Mouse (Mus musculus) cerebellum, postnatal 4 days (tissue): Measurements from ENCODE around the gene Dact3.

ENCODE experiments used
- DNase-seq, 2 experiments: peaks; one replicate each; pipeline ENCODE4 v3.0.0; 2022; ENCODE audit warnings: low spot score in 2 of 2, mixed read lengths in 1 of 2

Dact3 gene

DNA sequence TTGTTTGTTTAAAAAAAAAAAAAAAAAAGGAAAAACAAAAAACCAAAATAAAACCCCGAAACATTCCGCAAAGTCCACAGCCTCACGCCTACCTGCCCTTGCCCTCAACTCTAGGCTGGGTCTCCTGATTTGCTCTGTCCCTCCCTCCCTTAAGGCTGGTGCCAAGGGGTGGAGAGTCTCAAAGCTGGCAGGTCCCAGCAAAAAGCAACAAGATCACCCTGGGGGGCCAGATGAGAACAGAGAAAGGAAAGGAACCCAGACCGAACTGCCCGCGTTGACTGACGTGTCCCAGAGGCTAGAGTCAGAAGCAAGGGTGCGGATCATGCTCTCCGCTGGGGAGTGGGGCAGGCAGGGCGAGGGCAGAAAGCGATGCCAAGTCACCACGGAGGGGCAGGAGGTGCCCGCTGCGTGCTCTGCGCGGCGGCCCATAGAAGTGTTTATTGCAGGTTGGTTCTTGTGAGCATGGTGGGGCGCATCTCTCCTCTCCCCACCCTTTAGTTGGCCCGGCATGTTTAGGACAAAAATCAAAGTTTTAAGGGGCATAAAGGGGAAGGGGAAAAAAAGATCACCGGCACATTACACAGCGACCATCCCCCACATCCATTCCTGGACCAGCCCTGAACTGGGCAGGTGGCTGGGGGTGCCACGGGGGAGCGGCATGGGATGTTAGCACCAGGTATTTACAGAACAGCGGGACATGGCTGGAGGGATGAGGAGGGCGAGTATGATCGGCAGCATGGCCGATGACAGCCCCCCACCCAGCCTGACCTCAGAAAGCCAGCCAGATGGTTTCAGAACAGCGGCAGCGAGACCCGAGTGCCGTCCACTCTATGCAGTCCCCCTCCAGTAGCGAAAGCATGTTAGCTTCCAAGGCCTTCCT lies 40.6 kb downstream of the Dact3 start:
- no peak for DNase-seq

GRCm38 (mm10) chr7:16916342-16917265 lies 41.5 kb downstream of the Dact3 start:
- DNase-seq = peak in 1 of 2 experiments; percentile 33

- DNase-seq = no peak
These were observed 42.3 kb downstream of the Dact3 start for GRCm38 (mm10) chr7:16917447-16917846.

DNA sequence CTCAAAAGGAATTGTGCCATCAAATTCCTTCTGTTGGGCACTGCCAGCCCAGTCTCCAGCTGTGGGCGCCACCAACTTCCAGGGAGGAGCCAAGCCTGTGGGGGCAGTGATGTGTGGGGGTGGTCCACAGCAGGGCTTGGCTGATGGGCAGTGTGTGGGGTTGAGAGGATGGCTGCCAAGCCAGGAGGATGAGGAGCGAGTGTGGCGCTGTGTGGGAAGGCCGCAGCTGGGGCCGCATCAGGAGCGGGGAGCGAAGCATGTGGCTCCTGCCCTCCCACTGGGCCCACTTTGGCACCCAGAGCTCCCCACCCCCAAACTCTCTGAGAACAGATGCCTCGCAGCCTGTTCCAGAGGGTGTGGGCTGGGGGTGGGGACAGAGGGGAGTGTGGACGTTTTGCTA lies 42.9 kb downstream of the Dact3 start:
- peak in 1 of 2 experiments; percentile 63 for DNase-seq

DNA sequence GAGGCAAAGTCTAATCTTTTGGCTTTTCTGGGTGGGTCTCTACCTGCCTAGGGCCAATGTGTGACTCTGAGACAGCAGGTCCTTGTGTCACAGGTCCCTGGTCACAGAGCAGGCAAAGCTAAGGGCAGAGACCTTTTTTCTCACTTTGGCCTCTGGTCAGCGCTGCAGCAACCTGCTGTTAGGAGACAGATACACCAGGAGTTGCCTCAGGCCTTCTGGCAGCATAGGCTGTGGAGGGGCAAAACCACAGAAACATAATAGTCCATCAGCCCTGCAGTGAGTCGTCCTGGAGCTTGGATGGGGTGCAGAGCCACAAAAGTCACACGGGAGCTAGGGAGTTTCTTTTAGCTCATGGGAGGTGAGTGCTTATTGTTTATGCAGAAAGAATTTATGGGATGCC lies 43.6 kb downstream of the Dact3 start:
- DNase-seq = no peak

DNA sequence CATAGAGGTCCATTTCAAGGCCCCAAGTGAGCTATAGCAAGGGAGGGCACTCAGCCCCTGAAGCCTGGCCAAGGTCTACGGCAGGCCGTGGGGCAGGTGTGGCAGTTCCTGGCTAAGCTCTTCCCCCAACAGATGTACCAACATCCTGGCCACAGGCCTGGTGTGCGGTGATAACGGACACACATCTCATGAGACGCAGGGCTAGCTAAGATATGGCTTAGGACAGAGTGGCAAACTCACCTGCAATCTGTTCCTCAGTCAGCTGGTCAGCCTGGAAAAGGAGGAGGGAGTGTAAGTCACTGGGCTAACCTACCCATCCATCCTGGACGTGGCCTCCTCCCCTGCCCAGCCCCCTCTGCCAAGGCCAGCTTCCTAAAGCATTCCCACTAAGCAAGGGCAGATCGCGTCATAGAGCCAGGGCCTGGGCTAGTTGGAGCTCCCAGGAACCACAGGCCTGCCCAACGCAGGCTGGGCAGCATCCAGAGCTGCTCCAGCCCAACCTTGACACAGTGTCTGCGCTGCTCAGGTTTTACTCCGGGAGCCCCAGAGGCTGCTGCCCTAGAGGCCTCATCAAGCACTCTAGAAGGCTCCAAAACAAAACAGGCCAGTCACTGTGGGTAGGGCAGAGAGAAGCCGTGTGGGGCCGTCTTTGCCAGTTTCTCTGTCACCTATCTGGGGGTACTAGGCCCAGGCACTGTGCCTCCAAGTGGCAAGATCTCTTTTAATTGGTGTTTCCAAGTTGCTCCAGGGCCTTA lies 44.5 kb downstream of the Dact3 start:
- DNase-seq = no peak

- no peak for DNase-seq
These were observed 45.0 kb downstream of the Dact3 start for GRCm38 (mm10) chr7:16920150-16920579.

DNA sequence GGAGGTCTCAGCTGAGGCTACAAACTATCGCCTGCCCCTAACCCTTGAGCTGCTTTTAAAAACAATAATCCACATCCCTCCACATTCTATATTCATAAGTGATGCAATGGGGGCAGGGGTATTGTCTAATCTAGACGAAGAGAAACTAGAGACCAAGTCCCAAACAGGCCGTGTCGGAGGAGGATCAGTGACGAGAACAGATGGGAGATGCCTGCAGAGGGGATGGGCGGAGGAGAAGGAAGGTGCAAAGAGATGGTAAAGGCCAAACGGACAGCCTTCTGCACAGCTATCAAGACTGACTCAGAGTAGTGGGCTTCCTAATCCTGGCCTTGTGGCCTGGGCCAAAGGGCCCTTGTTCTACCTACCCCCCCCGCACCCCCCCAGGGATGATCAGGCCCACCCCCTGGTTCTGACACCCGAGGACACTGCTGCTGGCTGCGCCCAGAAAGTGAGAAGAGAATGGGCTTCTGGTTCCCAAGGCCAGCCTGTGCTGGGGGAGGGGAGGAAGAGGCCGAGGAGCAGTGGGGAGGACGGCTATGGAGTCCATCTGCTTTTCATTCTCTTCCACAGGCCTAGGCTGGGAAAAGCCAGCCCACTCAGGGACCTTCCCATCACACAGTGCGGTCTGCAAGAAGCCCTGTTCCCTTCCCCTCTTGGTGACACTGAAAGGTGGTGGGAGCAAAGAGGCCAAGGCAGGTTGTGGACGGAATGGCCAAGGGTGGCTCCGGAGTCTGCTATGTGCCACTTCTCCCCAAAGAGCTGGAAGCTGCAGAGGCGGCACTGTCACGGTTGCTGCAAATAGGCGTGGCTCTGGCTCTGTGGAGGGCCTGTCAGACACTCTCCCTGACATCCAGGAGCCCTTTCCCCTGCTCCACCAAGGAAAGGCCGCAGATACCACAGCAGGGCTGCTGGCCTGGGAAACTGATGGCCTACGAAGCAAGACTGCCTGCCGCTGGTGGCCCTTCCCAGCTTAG lies 46.0 kb downstream of the Dact3 start:
- DNase-seq = peak in 1 of 2 experiments; percentile 33

GRCm38 (mm10) chr7:16921881-16922335 lies 46.8 kb downstream of the Dact3 start:
- no peak for DNase-seq

DNA sequence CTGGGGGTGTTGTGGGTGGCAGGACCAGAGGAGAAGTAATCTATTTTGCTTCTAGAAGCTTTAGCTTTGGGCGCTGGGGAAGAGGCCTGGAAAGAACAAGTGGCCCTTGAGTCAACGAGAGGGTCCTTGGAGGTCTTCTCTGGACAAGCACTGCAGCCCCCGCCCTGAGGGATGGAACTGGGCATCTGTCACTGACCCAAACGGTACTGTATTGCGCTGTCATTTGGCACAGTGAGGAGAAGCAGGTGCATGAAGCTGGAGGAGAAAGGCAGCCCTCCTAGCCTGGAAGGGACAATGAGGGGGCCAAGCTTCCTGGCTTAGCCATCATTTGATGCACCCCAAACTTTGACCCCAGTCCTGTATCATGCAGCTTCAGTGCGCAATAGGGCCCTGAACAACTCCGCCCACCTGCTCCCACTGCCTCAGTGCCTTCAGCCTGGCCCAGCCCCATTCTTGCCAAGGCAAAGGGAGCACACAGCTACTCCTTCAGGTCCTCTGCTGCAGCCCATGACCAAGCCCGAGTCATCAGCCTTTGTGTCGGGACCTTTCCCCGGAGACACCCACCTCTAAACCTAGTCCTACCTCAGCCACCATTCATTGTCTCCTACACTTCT lies 47.4 kb downstream of the Dact3 start:
- DNase-seq = peak in 1 of 2 experiments; percentile 24

DNA sequence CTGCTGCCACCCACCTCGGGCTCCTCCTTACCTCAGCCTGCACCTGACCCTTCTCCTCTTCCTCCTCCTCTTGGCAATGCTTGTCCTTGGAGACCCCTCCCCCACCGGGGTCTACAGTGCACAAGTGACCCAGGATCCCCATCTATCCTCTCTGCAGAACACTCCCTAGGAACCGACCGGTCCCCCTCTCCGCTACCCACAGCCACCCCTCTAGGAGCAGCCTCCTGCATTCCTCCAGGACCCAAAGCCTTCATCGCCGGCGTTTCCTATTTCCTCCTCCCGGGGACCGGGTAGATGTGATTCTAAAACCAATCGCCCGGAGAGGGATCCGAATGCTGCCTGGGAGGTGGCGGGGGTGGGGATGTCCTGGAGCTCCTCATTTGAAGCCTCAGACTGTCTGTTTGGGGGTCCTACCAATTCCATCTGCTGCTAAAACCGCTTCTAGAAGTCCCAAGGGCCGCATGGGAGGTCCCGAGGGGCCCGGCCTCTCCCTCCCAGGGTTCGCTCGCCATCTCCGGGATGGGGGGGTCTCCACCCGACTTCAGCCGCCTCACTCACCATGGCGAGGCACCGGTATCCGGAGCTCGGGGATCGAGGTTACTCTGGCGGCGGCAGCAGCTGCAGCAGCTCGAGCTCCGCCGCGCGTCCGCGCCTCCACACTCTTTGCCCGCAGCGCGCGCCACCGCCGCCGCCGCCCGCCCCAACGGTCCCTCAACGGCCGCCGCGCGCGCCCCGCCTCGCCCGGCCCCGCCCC lies 48.3 kb downstream of the Dact3 start:
- DNase-seq = peak in 1 of 2 experiments; percentile 47

GRCm38 (mm10) chr7:16924037-16924834 lies 49.1 kb downstream of the Dact3 start, which contains the start of gene Calm3:
TSS of gene Calm3 (minus strand) at chr7:16924114.
- DNase-seq = peak; percentile 99 to 100

- DNase-seq = no peak
These were observed 53.2 kb downstream of the Dact3 start for GRCm38 (mm10) chr7:16928341-16928740.

DNA sequence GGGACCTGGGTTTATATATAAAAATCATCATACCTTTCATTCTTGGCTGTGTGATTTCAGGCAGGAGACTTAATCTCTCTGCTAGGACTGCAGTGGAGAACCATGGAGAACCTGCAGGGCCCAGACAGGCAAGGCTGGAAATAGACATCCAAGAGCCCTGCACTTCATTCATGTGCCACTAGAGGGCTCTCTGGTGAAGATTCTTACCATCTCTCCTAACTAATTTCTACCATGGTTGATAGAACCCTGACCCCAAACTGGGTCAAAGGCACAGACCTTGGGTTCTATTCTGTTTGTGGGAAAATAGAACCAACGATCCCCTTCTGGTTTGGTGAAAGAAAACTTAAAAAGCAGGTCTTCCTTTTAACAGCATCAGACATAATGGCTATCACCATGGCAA lies 55.7 kb downstream of the Dact3 start:
- peak in 1 of 2 experiments; percentile 79 for DNase-seq

DNA sequence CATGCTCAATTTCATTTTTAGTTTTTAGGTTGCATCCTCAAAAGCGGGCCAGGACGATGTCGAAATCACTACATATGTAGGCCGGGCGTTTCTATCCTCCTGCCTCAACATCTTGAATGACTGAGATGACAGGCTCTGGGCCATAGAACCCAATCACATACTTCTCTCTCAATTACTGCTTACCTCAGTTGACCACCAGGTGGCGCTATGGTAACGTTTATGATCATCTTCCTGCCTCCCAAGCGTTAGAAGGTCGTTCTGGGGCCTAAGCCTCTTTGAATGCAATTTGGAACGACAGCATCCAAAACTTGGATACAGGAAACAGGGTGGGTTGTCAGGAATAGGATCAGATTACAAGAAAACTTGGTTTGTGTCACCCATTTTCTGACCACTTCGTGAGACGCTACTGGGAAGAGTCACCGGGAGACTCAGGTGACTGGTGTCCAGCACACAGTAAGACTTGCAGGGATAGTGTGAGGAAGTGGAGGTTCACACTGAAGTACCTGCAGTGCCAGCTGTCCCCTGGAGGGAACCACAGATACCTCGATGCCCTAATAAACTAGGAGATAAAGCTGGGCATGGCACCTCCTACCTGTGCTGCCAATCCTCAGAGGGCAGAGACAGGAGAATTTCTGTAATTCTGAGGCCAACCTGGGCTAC lies 57.0 kb downstream of the Dact3 start:
- peak; percentile 81 to 91 for DNase-seq

- peak in 1 of 2 experiments; percentile 69 for DNase-seq
These were observed 57.8 kb downstream of the Dact3 start for GRCm38 (mm10) chr7:16932704-16933577.
